ENCODE assay signal across 7 mouse cellular contexts in genomic region chr7:65370787-65371616, GRCm38 (mm10).
DNase-seq lines count a peak whose midpoint lies in the region; ATAC-seq and TF ChIP-seq lines count a peak whose summit lies in the region.

No protein-coding gene starts in this region.

- peak; percentile 70; the same call in 1 of the 2 replicates for TF ChIP-seq POLR2A in brain, embryonic 14.5 days (IDR thresholded peaks at IDR 0.05; ENCODE audit: borderline replicate concordance, extremely low read depth, insufficient read depth, insufficient read length, poor library complexity, severe bottlenecking)

- peak; percentile 85 for ATAC-seq in erythroblast, adult 5-6 weeks (replicated peaks; ENCODE audit: low FRiP score, poor library complexity, severe bottlenecking)
- peak; percentile 94 for ATAC-seq in kidney, embryonic 15.5 days (replicated peaks; ENCODE audit: low FRiP score)
- ATAC-seq in limb, embryonic 15.5 days (ENCODE audit: insufficient number of reproducible peaks, low FRiP score, low TSS enrichment, low read depth), result peak; percentile 86
- ATAC-seq in midbrain, postnatal 0 days (ENCODE audit: low FRiP score), result peak; percentile 90

- peaks cover 55% of the 10 kb centered on the region for H3K4me1 ChIP-seq in heart, embryonic 10.5 days
- peaks cover 36% of the 10 kb centered on the region for H3K4me1 ChIP-seq in kidney, embryonic 15.5 days
- peaks cover 18% of the 10 kb centered on the region; the same call in 1 of the 2 replicates for H3K4me1 ChIP-seq in limb, embryonic 15.5 days
- no peaks in the 10 kb centered on the region for H3K4me1 ChIP-seq in midbrain, postnatal 0 days (ENCODE audit: insufficient read depth, low read length)

- under 1% methylated on average over 80 of the region's 92 CpGs for WGBS in heart, embryonic 10.5 days
- under 1% methylated on average over 67 of the region's 92 CpGs for WGBS in kidney, embryonic 15.5 days
- 1% methylated on average over 50 of the region's 92 CpGs for WGBS in limb, embryonic 15.5 days
- WGBS in midbrain, postnatal 0 days, result under 1% methylated on average over 81 of the region's 92 CpGs

- no peaks in the 10 kb centered on the region for H3K27me3 ChIP-seq in heart, embryonic 10.5 days (ENCODE audit: insufficient read depth, poor library complexity, severe bottlenecking)
- no peaks in the 10 kb centered on the region for H3K27me3 ChIP-seq in kidney, embryonic 15.5 days
- no peaks in the 10 kb centered on the region for H3K27me3 ChIP-seq in limb, embryonic 15.5 days
- no peaks in the 10 kb centered on the region for H3K27me3 ChIP-seq in midbrain, postnatal 0 days (ENCODE audit: insufficient read depth, low read length)

- H3K27ac ChIP-seq in heart, embryonic 10.5 days, result peak overlapping the region; percentile 99
- H3K27ac ChIP-seq in kidney, embryonic 15.5 days, result peak overlapping the region; percentile 96
- peak overlapping the region; percentile 95 for H3K27ac ChIP-seq in limb, embryonic 15.5 days
- H3K27ac ChIP-seq in midbrain, postnatal 0 days (ENCODE audit: low read depth, low read length), result peak overlapping the region; percentile 71

- H3K4me3 ChIP-seq in heart, embryonic 10.5 days, result peak overlapping the region; percentile 96
- H3K4me3 ChIP-seq in kidney, embryonic 15.5 days (replicated peaks), result peak overlapping the region; percentile 86
- peak overlapping the region; percentile 83 for H3K4me3 ChIP-seq in limb, embryonic 15.5 days
- H3K4me3 ChIP-seq in midbrain, postnatal 0 days (ENCODE audit: low read depth, low read length), result peak overlapping the region; percentile 87

- H3K9ac ChIP-seq in kidney, embryonic 15.5 days, result peak overlapping the region; percentile 83
- peak overlapping the region; percentile 69 for H3K9ac ChIP-seq in limb, embryonic 15.5 days
- H3K9ac ChIP-seq in midbrain, postnatal 0 days (replicated peaks; ENCODE audit: low read length, poor library complexity, severe bottlenecking), result peak overlapping the region; percentile 81

- H3K4me2 ChIP-seq in kidney, embryonic 15.5 days, result peak overlapping the region; percentile 68
- H3K4me2 ChIP-seq in limb, embryonic 15.5 days, result peak overlapping the region; percentile 52
- H3K4me2 ChIP-seq in midbrain, postnatal 0 days (ENCODE audit: low read depth, low read length, poor library complexity, severe bottlenecking), result peak overlapping the region; percentile 93

- TF ChIP-seq CTCF in brain, embryonic 14.5 days (IDR thresholded peaks at IDR 0.05; ENCODE audit: borderline replicate concordance, extremely low read depth, insufficient read depth, insufficient read length), result no peak
- no peak for TF ChIP-seq CTCF in midbrain, postnatal 0 days (IDR thresholded peaks at IDR 0.05)

- no peaks in the 10 kb centered on the region for H3K9me3 ChIP-seq in heart, embryonic 10.5 days
- H3K9me3 ChIP-seq in kidney, embryonic 15.5 days (replicated peaks), result no peaks in the 10 kb centered on the region
- H3K9me3 ChIP-seq in limb, embryonic 15.5 days, result no peaks in the 10 kb centered on the region
- no peaks in the 10 kb centered on the region for H3K9me3 ChIP-seq in midbrain, postnatal 0 days (ENCODE audit: low read length)

- no peaks in the 10 kb centered on the region for H3K36me3 ChIP-seq in heart, embryonic 10.5 days
- H3K36me3 ChIP-seq in kidney, embryonic 15.5 days, result no peaks in the 10 kb centered on the region
- H3K36me3 ChIP-seq in limb, embryonic 15.5 days, result no peaks in the 10 kb centered on the region
- H3K36me3 ChIP-seq in midbrain, postnatal 0 days (ENCODE audit: insufficient read depth, low read length), result no peaks in the 10 kb centered on the region

- DNase-seq in brain, embryonic 14.5 days (ENCODE audit: low read depth), result peak; percentile 94
- peak; percentile 95 for DNase-seq in heart, embryonic 10.5 days (ENCODE audit: low spot score)
- DNase-seq in midbrain, postnatal 0 days (ENCODE audit: low spot score), result peak; percentile 84
- DNase-seq in spleen, postnatal 36 days (ENCODE audit: low spot score in 2 of 2), result peak; percentile 47 to 48

Comparison
In these comparisons a context has a peak if more than half of its experiments do, and no peak if none do; other contexts are left out.
1. Peak in every context shown above with its lines: DNase-seq, ATAC-seq, H3K4me3 ChIP-seq and H3K27ac ChIP-seq.